Mouse (Mus musculus) brain, embryonic 14.5 days (tissue): ENCODE data around the gene Cdr2.

Experiments
- CTCF ChIP-seq: fragments of 200-500 bp; IDR thresholded peaks from 2 replicates; pipeline ENCODE4 v1.5.1; 2012; ENCODE audit warnings: inconsistent platforms, mild to moderate bottlenecking, moderate library complexity, borderline replicate concordance; ENCODE audit not compliant: insufficient read depth, insufficient read length; ENCODE audit errors: extremely low read depth
- POLR2A ChIP-seq: fragments of 200-500 bp; IDR thresholded peaks from 2 replicates; pipeline ENCODE4 v1.6.1; 2012; ENCODE audit warnings: mild to moderate bottlenecking, inconsistent platforms, borderline replicate concordance; ENCODE audit not compliant: poor library complexity, insufficient read depth, insufficient read length, severe bottlenecking; ENCODE audit errors: extremely low read depth

GRCm38 (mm10) chr7:120938206-120938605, 43.9 kb downstream of the Cdr2 start:
- TF ChIP-seq POLR2A: no peak
- no peak for TF ChIP-seq CTCF
